Mouse (Mus musculus) megakaryocyte, embryonic 14.5 days (primary cell): ENCODE measurements around the gene Itih5. TPM values are rescaled to one million over a fixed set of nuclear protein-coding genes. Genes with fewer than 3 reads are reported as not detected.

Source experiments
- H3K27me3 ChIP-seq: replicated peaks from 2 replicates; pipeline ENCODE3; 2012; ENCODE audit warnings: inconsistent platforms
- H3K36me3 ChIP-seq: replicated peaks from 2 replicates; pipeline ENCODE3; 2012; ENCODE audit warnings: low read length, inconsistent platforms, mixed read lengths
- H3K4me1 ChIP-seq: 2 replicates; pipeline ENCODE4 v1.6.1; 2012; ENCODE audit warnings: inconsistent platforms
- H3K4me3 ChIP-seq: replicated peaks from 2 replicates; pipeline ENCODE3; 2012; ENCODE audit warnings: moderate library complexity, mild to moderate bottlenecking, inconsistent platforms
- H3K9me3 ChIP-seq: 2 replicates; pipeline ENCODE4 v1.6.1; 2012; ENCODE audit warnings: inconsistent platforms
- FLI1 ChIP-seq: IDR thresholded peaks from 2 replicates; pipeline ENCODE4 v1.6.1; 2012; ENCODE audit warnings: low read length, inconsistent platforms, mixed read lengths
- GATA1 ChIP-seq: IDR thresholded peaks from 3 replicates; pipeline ENCODE4 v1.6.1; 2012; ENCODE audit warnings: mixed read lengths, low read length, inconsistent platforms, borderline replicate concordance
- polyA plus RNA-seq: library from polyadenylated mRNA; stranded (reverse); fragments of >175 nt; gene quantifications from 2 replicates; pipeline ENCODE4 v1.2.3, GENCODE M21; 2012; ENCODE audit warnings: low replicate concordance; ENCODE audit not compliant: insufficient read depth

Gene Itih5
- polyA plus RNA-seq, 1 experiment = 0.18 TPM

GRCm38 (mm10) chr2:10300244-10300643, 146.9 kb downstream of the Itih5 start:
- TF ChIP-seq FLI1 = no peak
- Histone ChIP-seq H3K27me3 (peaks cover 10% of the 10 kb centered on the region), H3K4me3 (no peak overlapping the region), H3K4me1 (peaks cover 7% of the 10 kb centered on the region; the same call in 1 of the 2 replicates), H3K9me3 (no peaks in the 10 kb centered on the region), H3K36me3 (no peaks in the 10 kb centered on the region)

- H3K9me3 ChIP-seq = no peaks in the 10 kb centered on the region
- peaks cover 7% of the 10 kb centered on the region; the same call in 1 of the 2 replicates for H3K4me1 ChIP-seq
- no peak overlapping the region for H3K4me3 ChIP-seq
- TF ChIP-seq GATA1 = no peak
- TF ChIP-seq FLI1 = no peak
- no peaks in the 10 kb centered on the region for H3K36me3 ChIP-seq
- H3K27me3 ChIP-seq = peaks cover 10% of the 10 kb centered on the region
Measured at GRCm38 (mm10) chr2:10300771-10301170, 147.4 kb downstream of the Itih5 start.

- H3K9me3 ChIP-seq = no peaks in the 10 kb centered on the region
- no peak for TF ChIP-seq FLI1
- no peak for TF ChIP-seq GATA1
Measured at GRCm38 (mm10) chr2:10301391-10301790, 148.0 kb downstream of the Itih5 start.

GRCm38 (mm10) chr2:10301997-10302396, 148.6 kb downstream of the Itih5 start:
- Histone ChIP-seq H3K27me3 (peaks cover 10% of the 10 kb centered on the region), H3K4me3 (no peak overlapping the region), H3K36me3 (no peaks in the 10 kb centered on the region), H3K4me1 (peaks cover 10% of the 10 kb centered on the region), H3K9me3 (no peaks in the 10 kb centered on the region)
- TF ChIP-seq GATA1 = no peak
- no peak for TF ChIP-seq FLI1

More at GRCm38 (mm10) chr2:10301391-10301790, 148.0 kb downstream of the Itih5 start:
- peaks cover 10% of the 10 kb centered on the region for H3K27me3 ChIP-seq
- peaks cover 7% of the 10 kb centered on the region; the same call in 1 of the 2 replicates for H3K4me1 ChIP-seq
- no peaks in the 10 kb centered on the region for H3K36me3 ChIP-seq
- no peak overlapping the region for H3K4me3 ChIP-seq

GRCm38 (mm10) chr2:10304911-10305310, 151.5 kb downstream of the Itih5 start:
- H3K4me1 ChIP-seq = peaks cover 17% of the 10 kb centered on the region
- H3K4me3 ChIP-seq = no peak overlapping the region
- no peaks in the 10 kb centered on the region for H3K9me3 ChIP-seq
- no peaks in the 10 kb centered on the region for H3K36me3 ChIP-seq
- peaks cover 3% of the 10 kb centered on the region for H3K27me3 ChIP-seq
- TF ChIP-seq GATA1 (no peak), FLI1 (no peak)

Other genes with a start within 250 kb of the Itih5 start
- gene Taf3, start 105.0 kb upstream of the Itih5 start, polyA plus RNA-seq = 17.0 and 19.0 TPM in 2 replicates
- gene Atp5c1, start 73.1 kb upstream of the Itih5 start, polyA plus RNA-seq = 6.9 and 17.5 TPM in 2 replicates
- gene Kin, start 73.0 kb upstream of the Itih5 start, polyA plus RNA-seq = 1.9 TPM in 1 of 2 replicates, not detected in the other
- gene Itih2, start 22.2 kb upstream of the Itih5 start, polyA plus RNA-seq = not detected in 2 replicates
- gene Sfmbt2, start 216.9 kb downstream of the Itih5 start, polyA plus RNA-seq = 0.21 TPM in 1 of 2 replicates, not detected in the other